Mouse (Mus musculus): ENCODE data around the gene Vps25.

DNA sequence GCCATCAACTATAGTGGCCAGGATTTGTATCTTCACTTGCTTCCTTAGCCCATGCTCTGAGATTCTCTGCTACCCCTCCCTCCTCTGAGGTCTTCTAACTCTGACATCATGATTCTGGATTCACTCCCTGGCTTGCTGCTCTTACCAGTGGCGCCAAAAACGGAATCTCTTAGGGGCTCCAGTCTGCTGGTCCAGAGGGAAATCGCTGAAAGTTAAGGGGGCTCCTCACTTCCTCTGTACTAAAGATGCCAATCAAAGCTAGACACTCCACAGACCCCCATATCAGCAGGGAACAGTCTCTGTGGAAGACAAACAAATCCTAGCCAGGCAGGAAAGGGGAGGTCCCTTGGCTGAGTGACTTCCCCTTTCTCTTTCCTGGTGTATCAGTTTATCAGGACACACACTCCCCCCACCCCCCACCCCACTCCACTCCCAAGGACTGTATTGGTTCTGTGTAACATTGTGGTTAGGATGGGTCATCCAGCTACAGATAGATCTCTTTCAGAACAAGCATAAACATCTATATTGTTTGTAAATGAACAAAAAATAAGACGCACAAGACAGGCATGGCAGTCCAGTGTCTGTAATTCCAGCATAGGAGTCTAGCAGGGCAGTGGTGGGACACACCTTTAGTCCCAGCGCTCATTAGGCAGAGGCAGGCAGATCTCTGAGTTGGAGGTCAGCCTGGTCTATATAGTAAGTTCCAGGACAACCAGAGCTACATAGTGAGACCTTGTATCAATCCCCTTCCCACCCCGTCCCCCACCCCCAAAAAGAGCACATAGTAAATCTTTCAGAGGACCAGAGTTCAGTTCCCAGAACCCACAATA is 21.3 kb upstream of the Vps25 start:
- TF ChIP-seq TAL1 (IDR thresholded peaks at IDR 0.05; ENCODE audit: low read length) (no peak), GATA1 (IDR thresholded peaks at IDR 0.05; ENCODE audit: low read length) (no peak)

Measured in erythroblast, embryonic 14.5 days (primary cell).